Mouse (Mus musculus) heart, embryonic 11.5 days (tissue): ENCODE measurements at regions not wholly inside any gene's neighbourhood (a gene's known extent, or its start where the extent isn't known, plus 50 kb on each side); places are given as distances from the start of the nearest gene placed in this dataset.

Experiments used
- ATAC-seq: fragments of 200-750 bp; cut with Nextera tagmentation; replicated peaks from 2 replicates; pipeline ENCODE4 v1.8.0; 2017; ENCODE audit warnings: moderate library complexity; ENCODE audit not compliant: insufficient number of reproducible peaks, low FRiP score, low TSS enrichment
- H3K27ac ChIP-seq: fragments of 300-500 bp; sonication (generic); 2 replicates; pipeline ENCODE4 v1.5.1; 2014; ENCODE audit warnings: mild to moderate bottlenecking, low read depth, low read length
- H3K27me3 ChIP-seq: fragments of 300-500 bp; sonication (generic); 2 replicates; pipeline ENCODE4 v1.6.1; 2014; ENCODE audit warnings: mild to moderate bottlenecking, low read length, mixed read lengths; ENCODE audit not compliant: control insufficient read depth, insufficient read depth
- H3K36me3 ChIP-seq: fragments of 300-500 bp; sonication (generic); 2 replicates; pipeline ENCODE4 v1.6.1; 2014; ENCODE audit warnings: mild to moderate bottlenecking, low read length, moderate library complexity, mixed read lengths; ENCODE audit not compliant: control insufficient read depth, insufficient read depth
- H3K4me1 ChIP-seq: fragments of 300-500 bp; sonication (generic); 2 replicates; pipeline ENCODE4 v1.6.1; 2014; ENCODE audit warnings: low read length; ENCODE audit not compliant: control insufficient read depth, insufficient read depth
- H3K4me2 ChIP-seq: fragments of 300-500 bp; sonication (generic); 2 replicates; pipeline ENCODE4 v1.6.1; 2014; ENCODE audit warnings: mild to moderate bottlenecking, moderate library complexity
- H3K4me3 ChIP-seq: fragments of 300-500 bp; sonication (generic); 2 replicates; pipeline ENCODE4 v1.5.1; 2014; ENCODE audit warnings: low read depth, low read length
- H3K9ac ChIP-seq: fragments of 300-500 bp; sonication (generic); 2 replicates; pipeline ENCODE4 v1.6.1; 2014; ENCODE audit warnings: mild to moderate bottlenecking, low read depth, low read length, moderate library complexity
- H3K9me3 ChIP-seq: fragments of 300-500 bp; sonication (generic); replicated peaks from 2 replicates; pipeline ENCODE4 v1.6.1; 2016; ENCODE audit warnings: low read length; ENCODE audit not compliant: control insufficient read depth
- WGBS: fragments of 180-500 bp; shearing (Covaris S2); extraction: QIAGEN DNeasy Blood & Tissue Kit; methylation state at CpG from one replicate; pipeline ENCODE4 v1.1.7; 2014; ENCODE audit not compliant: insufficient replicate concordance; 5-methylcytosine and 5-hydroxymethylcytosine counted together

- WGBS, result 84% methylated on average over 7 of the region's 7 CpGs
- Histone ChIP-seq H3K9ac (no peak overlapping the region), H3K4me2 (no peak overlapping the region), H3K36me3 (no peaks in the 10 kb centered on the region), H3K27me3 (no peaks in the 10 kb centered on the region), H3K4me3 (no peak overlapping the region), H3K4me1 (no peaks in the 10 kb centered on the region), H3K27ac (no peak overlapping the region), H3K9me3 (no peaks in the 10 kb centered on the region)
- no peak for ATAC-seq
These were observed 58.8 kb upstream of the Fut8 start for GRCm38 (mm10) chr12:77179138-77179537.

GRCm38 (mm10) chr12:77177811-77178578 is 59.9 kb upstream of the Fut8 start:
- no peaks in the 10 kb centered on the region for H3K4me1 ChIP-seq
- no peak for ATAC-seq
- H3K27me3 ChIP-seq, result no peaks in the 10 kb centered on the region
- H3K4me3 ChIP-seq, result no peak overlapping the region
- no peak overlapping the region for H3K9ac ChIP-seq
- no peak overlapping the region for H3K4me2 ChIP-seq
- no peaks in the 10 kb centered on the region for H3K9me3 ChIP-seq
- WGBS, result 39% methylated on average over 15 of the region's 15 CpGs
- H3K36me3 ChIP-seq, result no peaks in the 10 kb centered on the region
- no peak overlapping the region for H3K27ac ChIP-seq

GRCm38 (mm10) chr12:77177303-77177702 is 60.6 kb upstream of the Fut8 start:
- Histone ChIP-seq H3K9ac (no peak overlapping the region), H3K4me3 (no peak overlapping the region), H3K27me3 (no peaks in the 10 kb centered on the region), H3K4me1 (no peaks in the 10 kb centered on the region), H3K27ac (no peak overlapping the region), H3K4me2 (no peak overlapping the region), H3K36me3 (no peaks in the 10 kb centered on the region), H3K9me3 (no peaks in the 10 kb centered on the region)
- no peak for ATAC-seq
- WGBS, result 66% methylated on average over 3 of the region's 3 CpGs

- Histone ChIP-seq H3K36me3 (no peaks in the 10 kb centered on the region), H3K4me2 (no peak overlapping the region), H3K27me3 (no peaks in the 10 kb centered on the region), H3K4me1 (no peaks in the 10 kb centered on the region), H3K9ac (no peak overlapping the region), H3K4me3 (no peak overlapping the region), H3K9me3 (no peaks in the 10 kb centered on the region), H3K27ac (no peak overlapping the region)
- no peak for ATAC-seq
These were observed 63.9 kb upstream of the Fut8 start for GRCm38 (mm10) chr12:77174032-77174431.

- Histone ChIP-seq H3K4me3 (no peak overlapping the region), H3K9ac (no peak overlapping the region), H3K4me2 (no peak overlapping the region), H3K27ac (no peak overlapping the region), H3K36me3 (no peaks in the 10 kb centered on the region), H3K4me1 (no peaks in the 10 kb centered on the region), H3K27me3 (no peaks in the 10 kb centered on the region), H3K9me3 (no peaks in the 10 kb centered on the region)
- ATAC-seq, result no peak
- 87% methylated on average over 2 of the region's 2 CpGs for WGBS
These were observed 65.4 kb upstream of the Fut8 start for GRCm38 (mm10) chr12:77172540-77172939.

GRCm38 (mm10) chr12:77170257-77170656 is 67.7 kb upstream of the Fut8 start:
- H3K4me2 ChIP-seq, result no peak overlapping the region
- H3K4me3 ChIP-seq, result no peak overlapping the region
- no peaks in the 10 kb centered on the region for H3K9me3 ChIP-seq
- no peaks in the 10 kb centered on the region for H3K4me1 ChIP-seq
- no peaks in the 10 kb centered on the region for H3K27me3 ChIP-seq
- no peak for ATAC-seq
- H3K36me3 ChIP-seq, result no peaks in the 10 kb centered on the region
- no peak overlapping the region for H3K9ac ChIP-seq
- 77% methylated on average over 5 of the region's 5 CpGs for WGBS
- H3K27ac ChIP-seq, result no peak overlapping the region

- no peaks in the 10 kb centered on the region for H3K36me3 ChIP-seq
- no peak overlapping the region for H3K27ac ChIP-seq
- no peak overlapping the region for H3K4me2 ChIP-seq
- 80% methylated on average over 1 of the region's 1 CpGs for WGBS
- H3K4me3 ChIP-seq, result no peak overlapping the region
- no peaks in the 10 kb centered on the region for H3K4me1 ChIP-seq
- H3K9ac ChIP-seq, result no peak overlapping the region
- no peak for ATAC-seq
- no peaks in the 10 kb centered on the region for H3K9me3 ChIP-seq
- no peaks in the 10 kb centered on the region for H3K27me3 ChIP-seq
These were observed 69.6 kb upstream of the Fut8 start for GRCm38 (mm10) chr12:77168367-77168766.

- no peak overlapping the region for H3K9ac ChIP-seq
- no peaks in the 10 kb centered on the region for H3K4me1 ChIP-seq
- no peak overlapping the region for H3K27ac ChIP-seq
- H3K9me3 ChIP-seq, result no peaks in the 10 kb centered on the region
- H3K4me2 ChIP-seq, result no peak overlapping the region
- no peaks in the 10 kb centered on the region for H3K27me3 ChIP-seq
- no peak for ATAC-seq
- no peak overlapping the region for H3K4me3 ChIP-seq
- 65% methylated on average over 2 of the region's 2 CpGs for WGBS
- H3K36me3 ChIP-seq, result no peaks in the 10 kb centered on the region
These were observed 81.2 kb upstream of the Fut8 start for GRCm38 (mm10) chr12:77156698-77157097.

- 77% methylated on average over 6 of the region's 6 CpGs for WGBS
- ATAC-seq, result no peak
- Histone ChIP-seq H3K4me3 (no peak overlapping the region), H3K9me3 (no peaks in the 10 kb centered on the region), H3K9ac (no peak overlapping the region), H3K4me1 (no peaks in the 10 kb centered on the region), H3K27me3 (no peaks in the 10 kb centered on the region), H3K36me3 (no peaks in the 10 kb centered on the region), H3K27ac (no peak overlapping the region), H3K4me2 (no peak overlapping the region)
These were observed 82.3 kb upstream of the Fut8 start for GRCm38 (mm10) chr12:77155626-77156025.
